Mouse (Mus musculus): ENCODE measurements around the gene Dnase2b. TPM values are rescaled to one million over a fixed set of nuclear protein-coding genes. Genes with fewer than 3 reads are reported as not detected.

Dnase2b gene
- polyA plus RNA-seq, 1 experiment from 2014 or later: not detected

GRCm38 (mm10) chr3:146620555-146621249 is 5.3 kb upstream of the Dnase2b start:
- no peak overlapping the region for H3K4me3 ChIP-seq (ENCODE audit: low read depth, low read length)
- no peak overlapping the region for H3K27ac ChIP-seq (ENCODE audit: low read depth)
- H3K9me3 ChIP-seq (ENCODE audit: control insufficient read depth, low read length): no peaks in the 10 kb centered on the region
- no peaks in the 10 kb centered on the region for H3K4me1 ChIP-seq (replicated peaks; ENCODE audit: control insufficient read depth, insufficient read depth, low read length)
- DNase-seq (ENCODE audit: low spot score) (no peak), ATAC-seq (replicated peaks; ENCODE audit: low FRiP score, low TSS enrichment, low read depth) (no peak)
- H3K9ac ChIP-seq (ENCODE audit: low read length): no peak overlapping the region
- H3K4me2 ChIP-seq (ENCODE audit: low read length): no peak overlapping the region
- H3K36me3 ChIP-seq (ENCODE audit: control insufficient read depth, insufficient read depth, low read length): no peaks in the 10 kb centered on the region
- no peaks in the 10 kb centered on the region for H3K27me3 ChIP-seq (replicated peaks; ENCODE audit: control insufficient read depth, insufficient read depth, low read length)
- 84% methylated on average over 14 of the region's 14 CpGs for WGBS

GRCm38 (mm10) chr3:146620101-146620500 is 4.7 kb upstream of the Dnase2b start:
- H3K36me3 ChIP-seq (ENCODE audit: control insufficient read depth, insufficient read depth, low read length): no peaks in the 10 kb centered on the region
- H3K4me3 ChIP-seq (ENCODE audit: low read depth, low read length): no peak overlapping the region
- H3K27ac ChIP-seq (ENCODE audit: low read depth): no peak overlapping the region
- DNase-seq (ENCODE audit: low spot score): no peak
- 84% methylated on average over 10 of the region's 10 CpGs for WGBS
- H3K9me3 ChIP-seq (ENCODE audit: control insufficient read depth, low read length): no peaks in the 10 kb centered on the region
- ATAC-seq (replicated peaks; ENCODE audit: low FRiP score, low TSS enrichment, low read depth): no peak
- no peaks in the 10 kb centered on the region for H3K4me1 ChIP-seq (replicated peaks; ENCODE audit: control insufficient read depth, insufficient read depth, low read length)
- H3K4me2 ChIP-seq (ENCODE audit: low read length): no peak overlapping the region
- no peak overlapping the region for H3K9ac ChIP-seq (ENCODE audit: low read length)
- no peaks in the 10 kb centered on the region for H3K27me3 ChIP-seq (replicated peaks; ENCODE audit: control insufficient read depth, insufficient read depth, low read length)

- no peak overlapping the region for H3K9ac ChIP-seq (ENCODE audit: low read length)
- H3K4me1 ChIP-seq (replicated peaks; ENCODE audit: control insufficient read depth, insufficient read depth, low read length): no peaks in the 10 kb centered on the region
- no peaks in the 10 kb centered on the region for H3K9me3 ChIP-seq (ENCODE audit: control insufficient read depth, low read length)
- no peak for ATAC-seq (replicated peaks; ENCODE audit: low FRiP score, low TSS enrichment, low read depth)
- no peaks in the 10 kb centered on the region for H3K36me3 ChIP-seq (ENCODE audit: control insufficient read depth, insufficient read depth, low read length)
- H3K27me3 ChIP-seq (replicated peaks; ENCODE audit: control insufficient read depth, insufficient read depth, low read length): no peaks in the 10 kb centered on the region
- 62% methylated on average over 4 of the region's 4 CpGs for WGBS
- H3K4me3 ChIP-seq (ENCODE audit: low read depth, low read length): no peak overlapping the region
- H3K27ac ChIP-seq (ENCODE audit: low read depth): no peak overlapping the region
- no peak for DNase-seq (ENCODE audit: low spot score)
- no peak overlapping the region for H3K4me2 ChIP-seq (ENCODE audit: low read length)
Measured at GRCm38 (mm10) chr3:146618357-146618756, 3.0 kb upstream of the Dnase2b start.

- H3K27ac ChIP-seq (ENCODE audit: low read depth): no peak overlapping the region
- H3K27me3 ChIP-seq (replicated peaks; ENCODE audit: control insufficient read depth, insufficient read depth, low read length): no peaks in the 10 kb centered on the region
- H3K4me1 ChIP-seq (replicated peaks; ENCODE audit: control insufficient read depth, insufficient read depth, low read length): no peaks in the 10 kb centered on the region
- H3K4me2 ChIP-seq (ENCODE audit: low read length): no peak overlapping the region
- no peak overlapping the region for H3K9ac ChIP-seq (ENCODE audit: low read length)
- no peak for ATAC-seq (replicated peaks; ENCODE audit: low FRiP score, low TSS enrichment, low read depth)
- no peak for DNase-seq (ENCODE audit: low spot score)
- no peak overlapping the region for H3K4me3 ChIP-seq (ENCODE audit: low read depth, low read length)
- H3K9me3 ChIP-seq (ENCODE audit: control insufficient read depth, low read length): no peaks in the 10 kb centered on the region
- H3K36me3 ChIP-seq (ENCODE audit: control insufficient read depth, insufficient read depth, low read length): no peaks in the 10 kb centered on the region
Measured at GRCm38 (mm10) chr3:146617946-146618345, 2.5 kb upstream of the Dnase2b start.

GRCm38 (mm10) chr3:146616533-146617283 is 1.3 kb upstream of the Dnase2b start:
- Histone ChIP-seq H3K36me3 (ENCODE audit: control insufficient read depth, insufficient read depth, low read length) (no peaks in the 10 kb centered on the region), H3K9me3 (ENCODE audit: control insufficient read depth, low read length) (no peaks in the 10 kb centered on the region), H3K4me2 (ENCODE audit: low read length) (no peak overlapping the region), H3K27ac (ENCODE audit: low read depth) (no peak overlapping the region), H3K27me3 (replicated peaks; ENCODE audit: control insufficient read depth, insufficient read depth, low read length) (no peaks in the 10 kb centered on the region), H3K4me3 (ENCODE audit: low read depth, low read length) (no peak overlapping the region), H3K4me1 (replicated peaks; ENCODE audit: control insufficient read depth, insufficient read depth, low read length) (no peaks in the 10 kb centered on the region), H3K9ac (ENCODE audit: low read length) (no peak overlapping the region)
- DNase-seq (ENCODE audit: low spot score): no peak
- WGBS: 76% methylated on average over 5 of the region's 5 CpGs
- no peak for ATAC-seq (replicated peaks; ENCODE audit: low FRiP score, low TSS enrichment, low read depth)

GRCm38 (mm10) chr3:146611821-146612220 is 3.6 kb downstream of the Dnase2b start:
- Histone ChIP-seq H3K9ac (ENCODE audit: low read length) (no peak overlapping the region), H3K36me3 (ENCODE audit: control insufficient read depth, insufficient read depth, low read length) (no peaks in the 10 kb centered on the region), H3K4me3 (ENCODE audit: low read depth, low read length) (no peak overlapping the region), H3K27ac (ENCODE audit: low read depth) (no peak overlapping the region), H3K4me2 (ENCODE audit: low read length) (no peak overlapping the region), H3K4me1 (replicated peaks; ENCODE audit: control insufficient read depth, insufficient read depth, low read length) (no peaks in the 10 kb centered on the region), H3K27me3 (replicated peaks; ENCODE audit: control insufficient read depth, insufficient read depth, low read length) (no peaks in the 10 kb centered on the region), H3K9me3 (ENCODE audit: control insufficient read depth, low read length) (no peaks in the 10 kb centered on the region)
- no peak for DNase-seq (ENCODE audit: low spot score)
- 73% methylated on average over 4 of the region's 4 CpGs for WGBS
- ATAC-seq (replicated peaks; ENCODE audit: low FRiP score, low TSS enrichment, low read depth): no peak

GRCm38 (mm10) chr3:146611261-146611660 is 4.1 kb downstream of the Dnase2b start:
- Histone ChIP-seq H3K27ac (ENCODE audit: low read depth) (no peak overlapping the region), H3K27me3 (replicated peaks; ENCODE audit: control insufficient read depth, insufficient read depth, low read length) (no peaks in the 10 kb centered on the region), H3K4me1 (replicated peaks; ENCODE audit: control insufficient read depth, insufficient read depth, low read length) (no peaks in the 10 kb centered on the region), H3K9me3 (ENCODE audit: control insufficient read depth, low read length) (no peaks in the 10 kb centered on the region), H3K4me2 (ENCODE audit: low read length) (no peak overlapping the region), H3K4me3 (ENCODE audit: low read depth, low read length) (no peak overlapping the region), H3K9ac (ENCODE audit: low read length) (no peak overlapping the region), H3K36me3 (ENCODE audit: control insufficient read depth, insufficient read depth, low read length) (no peaks in the 10 kb centered on the region)
- WGBS: 83% methylated on average over 4 of the region's 4 CpGs
- ATAC-seq (replicated peaks; ENCODE audit: low FRiP score, low TSS enrichment, low read depth) (no peak), DNase-seq (ENCODE audit: low spot score) (no peak)

- Histone ChIP-seq H3K36me3 (ENCODE audit: control insufficient read depth, insufficient read depth, low read length) (no peaks in the 10 kb centered on the region), H3K9me3 (ENCODE audit: control insufficient read depth, low read length) (no peaks in the 10 kb centered on the region), H3K4me2 (ENCODE audit: low read length) (no peak overlapping the region), H3K4me1 (replicated peaks; ENCODE audit: control insufficient read depth, insufficient read depth, low read length) (no peaks in the 10 kb centered on the region), H3K9ac (ENCODE audit: low read length) (no peak overlapping the region), H3K27me3 (replicated peaks; ENCODE audit: control insufficient read depth, insufficient read depth, low read length) (no peaks in the 10 kb centered on the region), H3K4me3 (ENCODE audit: low read depth, low read length) (no peak overlapping the region), H3K27ac (ENCODE audit: low read depth) (no peak overlapping the region)
- ATAC-seq (replicated peaks; ENCODE audit: low FRiP score, low TSS enrichment, low read depth) (no peak), DNase-seq (ENCODE audit: low spot score) (no peak)
- 83% methylated on average over 10 of the region's 10 CpGs for WGBS
Measured at GRCm38 (mm10) chr3:146610322-146610721, 5.1 kb downstream of the Dnase2b start.

GRCm38 (mm10) chr3:146607368-146607767 is 8.0 kb downstream of the Dnase2b start:
- ATAC-seq (replicated peaks; ENCODE audit: low FRiP score, low TSS enrichment, low read depth) (no peak), DNase-seq (ENCODE audit: low spot score) (no peak)
- H3K9ac ChIP-seq (ENCODE audit: low read length): no peak overlapping the region
- no peak overlapping the region for H3K4me3 ChIP-seq (ENCODE audit: low read depth, low read length)
- no peaks in the 10 kb centered on the region for H3K4me1 ChIP-seq (replicated peaks; ENCODE audit: control insufficient read depth, insufficient read depth, low read length)
- H3K4me2 ChIP-seq (ENCODE audit: low read length): no peak overlapping the region
- 33% methylated on average over 1 of the region's 1 CpGs for WGBS
- H3K27ac ChIP-seq (ENCODE audit: low read depth): no peak overlapping the region
- H3K36me3 ChIP-seq (ENCODE audit: control insufficient read depth, insufficient read depth, low read length): no peaks in the 10 kb centered on the region
- H3K9me3 ChIP-seq (ENCODE audit: control insufficient read depth, low read length): no peaks in the 10 kb centered on the region
- no peaks in the 10 kb centered on the region for H3K27me3 ChIP-seq (replicated peaks; ENCODE audit: control insufficient read depth, insufficient read depth, low read length)
